Mouse (Mus musculus) ES-E14 (cell line): Measurements from ENCODE around the gene S100a5.

Source experiments
- HCFC1 ChIP-seq: IDR thresholded peaks from 2 replicates; pipeline ENCODE4 v1.6.1; 2012; ENCODE audit warnings: low read length, inconsistent platforms, borderline replicate concordance; ENCODE audit not compliant: insufficient read depth
- MAFK ChIP-seq: IDR thresholded peaks from 2 replicates; pipeline ENCODE4 v1.6.1; 2014; ENCODE audit warnings: mild to moderate bottlenecking, low read depth, low read length, inconsistent platforms; ENCODE audit not compliant: insufficient read depth
- ZC3H11A ChIP-seq: IDR thresholded peaks from 2 replicates; pipeline ENCODE4 v1.6.1; 2012; ENCODE audit warnings: low read depth, mild to moderate bottlenecking, inconsistent platforms, low read length, borderline replicate concordance

DNA sequence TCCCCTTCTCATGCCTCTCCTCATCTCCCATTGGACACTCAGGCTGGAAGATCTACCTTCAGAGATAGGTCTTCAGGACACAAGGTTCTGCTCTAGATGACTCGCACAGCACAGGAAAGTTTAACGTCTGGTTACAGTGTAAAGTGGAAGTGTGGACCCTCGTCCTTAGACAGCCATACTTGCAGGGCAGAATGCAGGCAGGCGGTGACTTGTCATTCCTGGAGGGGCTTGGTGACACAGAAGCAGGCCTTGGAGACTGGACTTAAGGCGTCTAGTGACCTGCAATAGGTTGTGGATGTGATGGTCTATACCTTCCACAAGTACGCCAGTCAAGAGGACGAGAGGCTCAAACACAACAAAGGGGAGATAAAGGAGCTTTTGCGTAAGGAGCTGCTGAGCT is 18.4 kb upstream of the S100a5 start, which contains the start of gene S100a2:
- TF ChIP-seq HCFC1 (no peak), MAFK (no peak), ZC3H11A (no peak)
